Mouse (Mus musculus) yolk sac, embryonic 10.5 days (tissue): ENCODE measurements around the gene Mpz.
"Not testable (repeated sequence)": the region's sequence is repeated elsewhere in the genome, so short reads cannot be mapped to it uniquely, and the experiment has no call there.

ENCODE experiments used
- DNase-seq: peaks from one replicate; pipeline ENCODE4 v3.0.0-alpha.2; 2017; ENCODE audit warnings: low spot score

The Mpz gene

DNA sequence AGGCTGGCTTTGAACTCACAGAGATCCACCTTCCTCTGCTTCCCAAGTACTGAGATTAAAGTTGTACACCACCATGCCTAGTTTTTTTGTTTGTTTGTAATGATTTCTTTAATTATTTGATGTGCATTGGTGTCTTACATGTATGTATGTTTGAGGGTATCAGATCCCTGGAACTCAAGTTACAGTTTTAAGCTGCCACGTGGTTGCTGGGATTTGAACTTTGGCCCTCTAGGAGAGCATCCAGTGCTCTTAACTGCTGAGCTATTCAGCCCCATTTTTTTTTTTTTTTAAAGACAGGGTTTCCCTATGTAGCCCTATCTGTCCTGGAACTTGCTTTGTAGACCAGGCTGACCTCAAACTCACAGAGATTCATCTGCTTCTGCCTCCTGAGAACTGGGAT is 19.5 kb upstream of the Mpz start:
- no peak for DNase-seq

DNA sequence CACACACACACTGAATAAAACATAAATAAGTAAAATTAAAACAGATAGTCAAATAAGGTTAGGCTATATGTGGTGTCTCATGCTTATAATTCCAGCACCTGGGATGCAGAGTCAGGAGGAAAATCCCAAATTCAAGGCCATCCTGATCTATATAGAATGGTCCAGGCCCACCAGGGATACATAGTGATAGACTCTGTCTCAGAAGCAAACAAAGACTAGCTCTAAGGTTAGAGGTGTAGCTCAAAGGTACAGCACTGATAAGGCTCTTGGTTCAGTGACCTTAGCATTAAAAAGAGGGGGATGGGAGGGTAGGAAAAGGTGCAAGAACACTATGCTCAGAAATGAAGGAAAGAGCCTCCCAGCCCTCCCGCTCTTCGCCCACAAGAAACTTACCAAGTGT is 14.9 kb upstream of the Mpz start:
- DNase-seq, result no peak

DNA sequence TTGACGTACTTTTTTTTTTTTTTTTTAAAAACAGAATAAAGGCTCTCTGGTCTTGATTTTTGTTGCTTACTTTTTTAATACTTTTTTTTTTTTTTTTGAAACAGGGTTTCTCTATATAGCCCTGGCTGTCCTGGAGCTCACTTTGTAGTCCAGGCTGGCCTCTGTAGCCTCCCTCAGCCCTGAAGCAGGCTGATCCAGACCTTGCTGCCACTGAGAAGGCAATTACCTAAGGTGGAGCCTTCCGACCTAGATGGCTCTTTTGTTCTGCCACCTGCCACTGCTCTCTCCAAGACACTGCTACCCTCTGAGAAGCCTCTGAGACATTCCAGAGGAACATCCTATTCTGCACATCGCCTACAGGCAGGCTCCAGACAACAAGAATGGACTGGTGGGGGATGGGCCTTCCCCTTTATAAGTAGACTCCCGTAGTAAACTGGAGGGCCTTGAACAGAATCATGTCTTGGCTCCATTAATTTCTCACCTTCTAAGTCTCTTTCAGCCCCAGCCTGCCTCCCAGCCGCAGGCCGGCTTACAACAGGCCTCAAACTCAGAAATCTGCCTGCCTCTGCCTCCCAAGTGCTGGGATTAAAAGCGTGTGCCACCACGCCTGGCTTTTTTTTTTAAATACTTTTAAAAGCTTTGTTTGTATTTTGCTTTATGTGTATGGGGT is 12.9 kb upstream of the Mpz start:
- DNase-seq, result not testable (repeated sequence)

DNA sequence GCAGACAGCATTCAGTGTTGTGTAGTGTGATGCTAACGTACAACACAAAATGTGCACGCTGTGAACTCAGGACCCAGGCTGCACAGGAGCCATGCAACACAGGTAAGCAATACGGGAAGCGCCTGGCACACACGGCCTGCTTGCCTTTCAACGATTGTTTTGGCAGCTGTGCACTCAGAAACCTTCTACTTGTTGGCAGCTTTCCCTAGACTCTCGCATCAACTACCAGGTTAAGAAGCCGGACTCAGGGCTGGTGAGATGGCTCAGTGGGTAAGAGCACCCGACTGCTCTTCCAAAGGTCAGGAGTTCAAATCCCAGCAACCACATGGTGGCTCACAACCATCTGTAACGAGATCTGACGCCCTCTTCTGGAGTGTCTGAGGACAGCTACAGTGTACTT is 7.5 kb upstream of the Mpz start:
- not testable (repeated sequence) for DNase-seq

DNA sequence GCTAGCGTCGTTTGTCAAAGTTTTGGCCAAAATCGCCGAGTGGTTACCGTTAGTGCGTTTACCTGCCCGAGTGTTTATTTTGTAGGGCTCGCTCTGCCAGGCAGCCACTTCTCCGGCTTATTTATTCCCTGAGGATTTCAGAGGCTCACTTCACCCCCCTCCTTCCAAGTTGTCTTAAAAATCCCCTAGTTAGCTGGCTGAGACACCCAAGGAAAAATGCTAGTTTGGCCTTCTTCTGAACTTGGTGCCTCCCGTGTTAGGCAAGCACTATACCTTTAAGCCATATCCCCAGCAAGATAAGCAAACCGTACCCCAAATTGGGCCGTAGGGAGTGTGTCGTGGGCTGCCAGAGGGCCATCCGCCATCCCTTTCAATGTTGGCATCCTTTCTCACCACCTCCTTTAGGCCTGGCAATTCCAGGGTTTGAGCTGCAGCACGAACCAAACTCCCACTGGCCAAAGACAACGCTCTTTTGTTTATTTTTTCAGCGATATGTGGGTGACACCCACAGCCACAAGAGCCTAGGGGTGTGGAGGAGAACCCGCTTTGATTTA is 404 bp downstream of the Mpz start:
- DNase-seq, result no peak

DNA sequence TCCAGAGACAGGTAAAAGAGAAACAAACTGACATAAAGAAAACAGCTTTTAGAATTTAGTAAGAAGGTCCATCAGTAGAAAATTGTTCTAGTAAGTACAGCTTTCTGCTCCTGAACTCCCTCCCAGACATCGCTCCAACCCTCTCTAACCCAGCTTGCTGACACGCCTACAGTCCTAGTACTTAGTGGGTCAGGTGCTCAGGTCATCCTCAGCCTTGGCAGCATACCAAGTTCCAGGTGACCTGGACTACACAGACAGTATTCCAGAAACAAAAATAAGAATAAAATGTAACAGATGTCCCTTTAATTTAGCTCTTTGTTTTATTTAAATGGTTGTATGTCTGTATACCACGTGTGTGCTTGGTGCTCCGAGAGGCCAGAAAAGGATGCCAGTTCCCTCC is 1.5 kb downstream of the Mpz start:
- no peak for DNase-seq

DNA sequence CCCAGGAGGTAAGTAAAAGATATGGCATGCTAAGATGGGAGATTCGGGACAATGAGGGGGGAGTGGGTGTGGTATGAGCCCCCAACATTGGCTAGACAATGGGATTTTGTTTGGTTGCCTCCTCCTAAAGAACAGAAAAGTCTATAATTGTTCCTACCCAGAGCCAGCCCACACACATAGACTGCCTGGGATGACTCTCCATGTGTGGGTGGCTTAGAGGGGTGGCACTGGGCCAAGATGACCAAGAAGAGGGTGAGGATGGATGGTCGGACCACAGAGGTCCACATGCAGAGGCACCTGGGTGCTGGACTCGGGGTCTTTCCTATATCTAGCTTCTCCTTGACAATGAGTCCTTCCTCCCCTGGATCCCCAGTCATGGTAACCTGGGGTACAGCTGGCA is 6.1 kb downstream of the Mpz start:
- no peak for DNase-seq

DNA sequence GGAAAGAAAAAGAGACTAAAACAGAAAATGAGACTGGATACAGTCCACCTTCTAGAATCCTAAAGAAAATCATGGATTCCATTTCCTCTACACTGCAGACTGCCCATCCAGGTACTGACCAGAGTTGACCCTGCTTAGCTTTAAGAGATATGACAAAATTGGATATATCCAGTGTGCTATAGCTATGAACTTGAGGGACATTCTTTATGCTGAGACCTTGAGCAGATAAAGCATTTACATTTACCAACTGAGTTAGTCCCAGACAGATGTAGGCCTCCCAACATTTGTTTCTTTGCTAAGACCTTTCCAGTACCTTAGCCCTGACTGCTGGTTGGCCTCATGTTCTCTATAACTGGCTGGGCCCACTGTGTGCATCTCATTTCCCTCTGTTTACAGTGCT is 7.5 kb downstream of the Mpz start:
- DNase-seq, result no peak

DNA sequence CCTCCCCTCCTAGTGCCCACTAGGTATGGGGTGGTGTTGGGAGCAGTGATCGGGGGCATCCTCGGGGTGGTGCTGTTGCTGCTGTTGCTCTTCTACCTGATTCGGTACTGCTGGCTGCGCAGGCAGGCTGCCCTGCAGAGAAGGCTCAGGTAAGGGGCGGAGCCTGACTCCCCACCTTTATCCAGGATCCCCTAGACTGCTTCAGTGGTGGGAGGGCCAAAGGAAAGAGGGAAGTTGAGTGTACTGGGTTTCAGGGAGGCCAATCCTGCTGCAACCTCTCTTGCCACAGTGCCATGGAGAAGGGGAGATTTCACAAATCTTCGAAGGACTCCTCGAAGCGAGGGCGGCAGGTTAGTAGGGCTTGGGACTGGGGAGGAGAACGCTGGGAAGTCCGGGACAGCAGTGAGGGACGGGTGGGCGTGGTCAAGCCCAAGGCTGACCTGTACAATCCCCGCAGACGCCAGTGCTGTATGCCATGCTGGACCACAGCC is 9.0 kb downstream of the Mpz start:
- DNase-seq, result no peak

DNA sequence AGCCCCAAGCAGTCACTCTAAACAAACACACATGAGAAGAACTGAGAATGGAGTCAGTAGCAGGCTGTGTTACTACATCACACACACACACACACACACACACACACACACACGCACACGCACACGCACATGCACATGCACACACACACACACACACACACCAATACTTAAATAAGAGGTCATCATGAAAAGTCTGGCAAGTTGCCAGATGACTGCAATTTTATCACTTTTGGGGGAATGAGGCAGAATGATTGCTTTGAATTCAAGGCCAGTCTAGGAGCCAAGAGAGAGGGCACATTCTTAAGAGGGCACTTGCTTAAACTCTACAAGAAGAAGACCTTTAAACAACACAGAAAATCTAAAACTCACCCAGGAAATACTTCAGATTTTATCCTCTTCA is 12.0 kb downstream of the Mpz start:
- no peak for DNase-seq

DNA sequence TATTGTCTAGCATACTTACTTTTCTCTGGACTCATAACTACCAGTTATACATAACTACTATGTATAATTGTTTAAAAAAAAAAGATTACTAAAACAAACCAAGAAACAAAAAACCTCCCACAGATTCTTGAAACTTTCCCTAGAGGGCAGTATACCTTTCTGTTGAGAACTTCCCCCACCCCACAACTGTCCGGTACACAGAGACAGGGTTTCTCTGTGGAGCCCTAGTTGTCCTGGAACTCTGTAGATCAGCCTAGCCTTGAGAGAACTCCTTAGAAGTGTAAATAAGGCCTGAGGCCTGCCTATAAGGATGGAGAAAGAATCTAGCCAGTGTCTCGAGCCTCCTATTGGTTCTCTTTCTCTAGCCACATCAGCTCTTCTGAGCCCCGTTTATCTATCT is 13.7 kb downstream of the Mpz start:
- no peak for DNase-seq

DNA sequence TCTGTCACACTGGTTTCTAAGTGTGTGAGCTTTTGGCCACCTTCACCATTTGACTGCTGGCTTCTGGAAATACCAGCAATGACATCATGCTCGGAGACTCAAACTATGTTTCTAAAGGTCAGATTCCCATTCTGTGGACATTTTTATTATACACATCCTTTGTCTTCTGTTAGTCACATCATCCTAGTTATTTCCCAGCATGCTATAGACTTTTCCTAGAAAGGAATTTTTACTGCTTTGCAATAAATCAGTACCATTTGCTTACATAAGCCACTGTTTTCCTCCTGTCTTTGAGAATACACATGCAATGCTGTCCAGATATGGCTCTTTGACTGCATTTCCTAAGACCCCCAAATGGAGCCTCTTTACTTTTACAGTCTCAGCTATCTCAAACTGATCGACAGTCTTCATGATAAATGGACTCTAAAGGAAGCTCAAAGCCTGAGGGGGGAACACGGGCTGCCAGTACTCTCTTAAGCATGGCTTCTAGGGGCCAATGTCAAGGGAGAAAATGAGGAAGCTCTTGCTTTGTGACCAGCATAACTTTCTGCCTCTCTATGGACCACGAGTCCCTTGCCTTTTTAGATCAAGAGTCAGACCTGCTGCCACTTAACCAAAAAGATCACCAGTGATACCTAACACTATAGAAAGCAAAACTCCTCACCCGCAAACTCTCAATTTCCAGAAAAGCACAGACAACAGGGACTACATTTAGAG is 15.3 kb downstream of the Mpz start:
- DNase-seq, result no peak

DNA sequence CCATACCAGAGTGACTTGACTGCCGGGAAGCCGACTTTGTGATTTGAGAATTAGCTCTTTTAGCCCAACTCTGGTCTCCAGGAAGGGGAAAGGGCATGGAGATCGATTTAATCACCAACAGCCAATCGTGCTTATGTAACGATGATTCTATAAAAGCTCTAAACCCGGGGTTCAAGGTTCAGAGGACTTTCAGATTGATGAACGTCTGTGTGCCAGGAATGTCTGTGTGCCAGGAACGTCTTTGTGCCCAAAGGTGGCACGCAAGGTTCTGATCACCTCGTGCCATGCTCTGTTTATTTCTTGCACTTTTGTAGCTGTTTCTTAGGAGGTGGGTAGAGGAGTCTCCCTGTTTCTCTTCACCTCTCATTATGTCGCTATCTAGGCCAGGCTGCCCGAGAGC is 18.4 kb downstream of the Mpz start:
- DNase-seq, result no peak

DNA sequence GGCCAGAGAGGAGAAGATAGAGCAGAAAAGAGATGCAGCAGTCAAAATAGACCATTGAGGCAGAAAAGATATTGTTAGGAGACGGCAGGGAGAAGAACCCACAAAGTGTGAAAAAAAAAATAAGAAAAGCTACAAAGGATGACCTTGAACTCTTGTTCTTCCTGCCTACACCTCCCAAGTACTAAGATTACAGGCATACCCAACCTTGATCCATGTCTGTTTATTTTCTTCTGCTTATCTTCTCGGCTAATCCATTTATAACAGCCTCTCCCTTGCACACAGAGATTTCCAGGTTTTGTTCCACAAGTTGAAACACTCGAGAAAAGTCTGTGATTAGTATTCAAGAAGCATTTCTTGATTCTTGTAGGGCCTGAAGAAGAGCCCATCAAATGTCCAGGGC is 19.4 kb downstream of the Mpz start:
- DNase-seq, result no peak

DNA sequence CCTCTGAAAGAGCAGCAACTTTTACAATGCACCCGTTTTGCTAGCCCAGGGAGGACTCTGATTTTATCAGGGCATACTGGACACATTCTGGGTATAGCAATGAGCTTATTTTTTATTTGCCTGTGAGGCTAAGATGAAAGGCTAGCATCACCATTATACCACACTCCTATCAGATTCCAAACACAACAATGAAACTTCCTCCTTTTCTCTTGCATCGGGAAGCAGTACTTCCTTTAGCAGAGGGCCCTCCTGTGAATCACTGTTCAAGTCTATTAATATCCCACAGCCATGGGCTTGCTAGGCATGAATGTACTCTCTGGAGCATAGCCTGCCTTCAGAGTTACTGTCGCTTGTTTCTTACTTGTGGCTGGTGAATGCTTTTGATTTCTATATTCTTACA is 20.6 kb downstream of the Mpz start:
- DNase-seq, result no peak

DNA sequence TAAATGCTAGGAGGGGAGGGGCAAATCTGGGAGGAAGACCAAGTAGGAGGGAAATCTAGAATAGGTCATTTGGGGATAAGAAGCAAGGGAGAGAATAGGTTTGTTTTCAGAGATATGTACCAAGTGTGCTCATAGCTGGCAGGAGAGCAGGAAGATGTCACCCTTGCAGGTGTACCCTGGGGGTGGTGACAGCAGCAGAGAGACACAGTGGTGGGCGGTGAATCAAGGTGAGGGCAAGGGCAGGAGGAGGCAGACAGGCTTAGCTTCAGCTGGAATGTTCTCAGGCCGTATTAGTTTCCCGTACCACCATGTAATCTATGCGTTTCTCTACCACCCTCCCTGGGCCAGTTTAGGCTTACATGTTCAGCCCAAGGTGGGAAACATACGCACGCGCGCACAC is 22.3 kb downstream of the Mpz start:
- DNase-seq, result no peak

DNA sequence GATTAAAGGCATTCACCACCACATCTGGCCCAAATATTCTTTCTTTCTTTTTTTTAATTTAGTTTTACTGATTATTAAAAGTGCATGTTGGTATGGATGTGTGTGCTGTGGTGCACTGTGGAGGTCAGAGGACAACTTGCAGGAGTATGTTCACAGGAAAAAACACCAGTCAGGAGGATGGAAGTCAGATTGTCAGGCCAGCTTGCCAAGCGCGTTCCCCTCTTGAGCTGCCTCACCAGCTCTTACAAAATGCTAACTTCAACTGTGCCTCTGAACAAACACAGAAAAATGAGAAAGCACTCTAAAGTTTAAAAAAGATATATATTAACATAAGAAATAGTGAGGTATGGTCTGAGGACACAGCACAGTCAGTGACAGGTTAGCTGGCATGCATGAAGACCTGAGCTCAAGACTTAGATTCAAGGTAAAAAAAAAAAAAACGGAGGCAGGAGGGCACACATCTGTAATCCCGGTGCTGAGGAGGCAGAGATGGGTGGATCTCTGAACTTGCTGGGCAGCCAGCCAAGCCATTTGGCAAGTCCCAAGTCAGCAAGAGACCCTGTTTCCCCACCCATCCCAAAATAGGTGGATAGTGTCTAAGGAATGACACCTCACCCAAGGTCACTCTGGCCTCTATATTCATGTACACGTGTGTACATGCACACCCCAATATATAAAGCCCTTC is 29.1 kb downstream of the Mpz start:
- no peak for DNase-seq

DNA sequence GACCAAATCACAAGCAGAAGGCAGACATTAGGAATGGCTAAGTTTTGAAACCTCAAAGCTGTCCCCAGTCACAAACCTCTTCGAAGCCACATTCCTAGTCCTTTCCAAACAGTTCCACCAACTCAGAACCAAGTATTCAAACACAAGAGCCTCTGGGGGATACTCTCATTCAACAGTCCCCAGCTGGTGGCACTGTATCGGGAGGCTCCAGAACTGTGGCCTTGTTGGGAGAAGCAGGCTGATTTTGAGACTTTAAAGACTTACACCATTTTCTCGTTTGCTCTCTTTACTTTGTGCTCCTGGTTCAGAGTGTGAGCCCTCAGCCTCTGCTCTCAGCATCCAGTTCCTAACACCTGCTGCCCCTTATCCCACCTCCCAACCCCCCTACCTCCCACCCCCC is 32.5 kb downstream of the Mpz start:
- no peak for DNase-seq

DNA sequence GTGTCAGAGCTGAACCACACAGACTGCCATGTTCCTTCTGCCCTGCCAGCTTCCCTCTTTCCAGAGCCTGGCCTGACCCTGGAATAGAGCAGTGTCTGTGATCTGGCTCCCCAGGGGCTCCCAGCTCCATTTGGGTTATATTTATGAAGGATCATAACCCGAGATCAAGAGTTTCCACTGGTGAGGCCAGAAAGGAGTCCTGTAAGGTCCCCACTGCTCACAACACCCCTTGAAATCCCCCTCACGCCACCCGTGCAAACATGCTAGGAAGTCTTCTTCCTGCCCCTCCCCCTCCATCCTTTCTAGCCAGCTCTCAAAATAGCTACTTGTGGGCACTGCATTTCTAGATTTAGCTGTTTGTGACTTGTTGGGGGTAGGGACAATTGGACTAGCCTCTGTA is 33.1 kb downstream of the Mpz start:
- DNase-seq, result no peak

DNA sequence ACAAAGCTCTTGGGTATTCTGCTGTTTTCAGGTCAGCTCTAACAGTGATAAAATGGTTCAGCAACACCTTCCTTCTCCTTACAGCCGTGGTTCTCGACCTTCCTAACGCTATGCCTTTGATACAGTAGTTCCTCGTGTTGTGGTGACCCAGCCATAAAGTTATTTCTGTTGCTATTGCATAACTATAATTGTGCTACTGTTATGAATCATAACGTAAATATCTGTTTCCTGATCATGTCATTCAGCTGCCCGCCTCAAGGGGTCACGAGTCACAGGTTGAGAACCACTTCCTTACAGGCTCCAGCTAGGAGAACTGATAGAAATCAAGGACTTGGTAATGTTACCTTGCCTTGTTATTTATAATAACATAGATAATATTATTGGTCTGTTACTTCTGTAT is 33.8 kb downstream of the Mpz start:
- DNase-seq, result no peak

DNA sequence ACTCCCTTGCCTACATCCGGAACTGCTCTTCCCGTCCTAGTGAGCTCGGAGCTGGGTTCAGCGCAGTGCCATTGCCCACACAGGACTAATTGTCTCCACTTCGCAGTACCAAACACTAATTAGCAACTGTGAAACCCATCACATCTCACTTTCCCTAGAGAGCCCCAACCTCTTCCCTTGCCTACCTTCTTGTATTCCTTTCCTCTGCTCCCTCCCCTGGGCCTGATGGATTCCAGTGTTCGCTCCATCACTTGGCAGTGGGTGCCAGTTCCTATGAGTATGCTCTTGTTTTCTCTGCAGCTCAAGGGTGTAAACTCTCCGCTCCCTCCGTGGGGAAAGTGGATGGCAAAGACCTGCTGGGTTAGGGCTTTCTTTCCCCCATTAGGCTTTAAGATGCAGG is 35.1 kb downstream of the Mpz start:
- no peak for DNase-seq

DNA sequence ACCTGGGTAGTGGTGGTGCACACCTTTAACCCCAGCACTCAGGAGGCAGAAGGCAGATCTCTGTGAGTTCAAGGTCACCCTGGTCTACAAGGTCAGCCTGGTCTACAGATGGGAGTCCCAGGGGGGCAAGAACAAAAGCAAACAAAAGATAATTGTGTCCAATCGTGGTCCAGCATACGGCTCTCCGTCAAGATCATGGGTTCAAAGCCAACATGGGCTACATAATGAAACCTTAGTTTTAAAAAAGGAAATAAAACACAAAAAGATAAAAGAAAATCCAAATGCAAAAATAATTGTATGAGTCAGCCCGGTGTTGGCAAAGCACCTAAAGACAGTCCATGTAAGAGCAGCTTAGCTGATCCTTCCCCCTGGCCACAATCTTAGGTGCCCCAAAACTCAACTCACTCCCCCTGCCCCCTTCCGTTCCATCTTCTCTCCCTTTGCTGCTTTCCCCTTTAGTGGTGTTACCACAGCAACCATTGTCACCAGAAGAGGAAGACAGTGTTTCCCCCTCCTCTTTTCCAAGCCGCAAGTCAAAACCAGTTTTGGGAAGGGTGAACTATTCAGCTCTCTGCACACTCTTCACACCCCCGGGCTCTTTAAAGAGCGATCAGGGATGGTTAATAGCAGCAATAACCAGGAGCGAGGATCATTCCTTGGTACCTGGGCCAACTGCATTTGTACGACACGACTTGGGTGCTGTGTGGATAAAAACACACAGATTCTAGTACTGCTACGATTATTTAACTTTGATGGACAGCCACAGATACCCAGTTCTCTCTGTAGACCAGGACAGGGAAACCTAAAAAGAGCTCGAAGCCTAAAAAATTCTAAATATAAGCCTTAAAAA is 37.6 kb downstream of the Mpz start:
- no peak for DNase-seq
